Mouse (Mus musculus): Measurements from ENCODE around the gene Prss16.

- TF ChIP-seq POLR2A (IDR thresholded peaks at IDR 0.05; ENCODE audit: low read depth, low read length), result no peak
- no peak for TF ChIP-seq CTCF (IDR thresholded peaks at IDR 0.05; ENCODE audit: extremely low read depth, insufficient read depth, insufficient read length, insufficient replicate concordance)
Observed at GRCm38 (mm10) chr13:22009642-22010041, at the start of gene Prss16.
